Mouse (Mus musculus) MEL (cell line): Measurements from ENCODE around the gene Man2c1. TPM values are rescaled to one million over a fixed set of nuclear protein-coding genes. Genes with fewer than 3 reads are reported as not detected.

Experiments used
- DNase-seq: peaks from one replicate; pipeline ENCODE4 v3.0.0; 2011; ENCODE audit warnings: low read depth, low spot score
- H3K27ac ChIP-seq: 2 replicates; pipeline ENCODE4 v1.5.1; 2012; ENCODE audit warnings: low read depth, mild to moderate bottlenecking, control low read depth, low read length, moderate library complexity; ENCODE audit not compliant: control insufficient read depth
- H3K27me3 ChIP-seq, 2 experiments: fragments of 150-350 bp in 1 of 2; sonication (generic) in 1 of 2; 2 replicates each; pipeline ENCODE4 v1.6.1; 2012; ENCODE audit warnings: low read length in 2 of 2, mild to moderate bottlenecking in 2 of 2, improper control_type of control experiment in 1 of 2, moderate library complexity in 1 of 2; ENCODE audit not compliant: insufficient read depth in 2 of 2, control insufficient read depth in 1 of 2
- H3K36me3 ChIP-seq, 2 experiments: 2 replicates each; pipeline ENCODE4 v1.6.1; 2012 to 2014; ENCODE audit warnings: low read length in 2 of 2, improper control_type of control experiment in 1 of 2, inconsistent platforms in 1 of 2, mild to moderate bottlenecking in 1 of 2; ENCODE audit not compliant: insufficient read depth in 2 of 2, control insufficient read depth in 1 of 2
- H3K4me1 ChIP-seq, 2 experiments: fragments of 150-350 bp in 1 of 2; sonication (generic) in 1 of 2; 2 replicates each; pipeline ENCODE4 v1.6.1; 2012; ENCODE audit warnings: low read length in 2 of 2, improper control_type of control experiment in 1 of 2, mild to moderate bottlenecking in 1 of 2; ENCODE audit not compliant: insufficient read depth in 2 of 2, control insufficient read depth in 1 of 2
- H3K4me3 ChIP-seq, 2 experiments: fragments of 150-350 bp in 1 of 2; sonication (generic) in 1 of 2; 2 replicates each; pipeline ENCODE4 v1.5.1; 2012; ENCODE audit warnings: low read depth in 2 of 2, low read length in 2 of 2, mild to moderate bottlenecking in 2 of 2, moderate library complexity in 2 of 2, control low read depth in 1 of 2, improper control_type of control experiment in 1 of 2; ENCODE audit not compliant: control insufficient read depth in 1 of 2, insufficient read depth in 1 of 2
- H3K79me2 ChIP-seq: 2 replicates; pipeline ENCODE4 v1.6.1; 2012; ENCODE audit warnings: mild to moderate bottlenecking, low read length, moderate library complexity; ENCODE audit not compliant: control insufficient read depth, poor library complexity, insufficient read depth
- H3K9ac ChIP-seq: 2 replicates; pipeline ENCODE4 v1.6.1; 2012; ENCODE audit warnings: low read depth, mild to moderate bottlenecking, control low read depth, low read length, moderate library complexity; ENCODE audit not compliant: control insufficient read depth, poor library complexity, severe bottlenecking
- H3K9me3 ChIP-seq: fragments of 150-350 bp; sonication (generic); replicated peaks from 2 replicates; pipeline ENCODE4 v1.6.1; 2012; ENCODE audit warnings: mild to moderate bottlenecking, low read length, improper control_type of control experiment, moderate library complexity; ENCODE audit not compliant: insufficient read depth
- BHLHE40 ChIP-seq: IDR thresholded peaks from 2 replicates; pipeline ENCODE4 v1.6.1; 2012; ENCODE audit warnings: low read depth, mild to moderate bottlenecking, inconsistent platforms, low read length, improper control_type of control experiment, borderline replicate concordance
- CHD2 ChIP-seq: IDR thresholded peaks from 2 replicates; pipeline ENCODE4 v1.6.1; 2011; ENCODE audit warnings: low read length, improper control_type of control experiment
- E2F4 ChIP-seq: IDR thresholded peaks from 2 replicates; pipeline ENCODE4 v1.6.1; 2011; ENCODE audit warnings: low read depth, low read length, improper control_type of control experiment, borderline replicate concordance
- ELF1 ChIP-seq: IDR thresholded peaks from 2 replicates; pipeline ENCODE4 v1.6.1; 2014; ENCODE audit warnings: low read depth, mild to moderate bottlenecking, inconsistent platforms, low read length, improper control_type of control experiment, moderate library complexity
- EP300 ChIP-seq, 2 experiments: IDR thresholded peaks; 2 replicates each; pipeline ENCODE4 v1.6.1; 2011; ENCODE audit warnings: improper control_type of control experiment in 2 of 2, low read length in 2 of 2, low read depth in 1 of 2, mild to moderate bottlenecking in 1 of 2
- ETS1 ChIP-seq: IDR thresholded peaks from 2 replicates; pipeline ENCODE4 v1.6.1; 2012; ENCODE audit warnings: low read depth, mild to moderate bottlenecking, inconsistent platforms, low read length, improper control_type of control experiment, moderate library complexity
- GABPA ChIP-seq: IDR thresholded peaks from 2 replicates; pipeline ENCODE4 v1.6.1; 2012; ENCODE audit warnings: low read depth, mild to moderate bottlenecking, inconsistent platforms, low read length, improper control_type of control experiment, moderate library complexity
- HCFC1 ChIP-seq: IDR thresholded peaks from 2 replicates; pipeline ENCODE4 v1.6.1; 2012; ENCODE audit warnings: low read depth, mild to moderate bottlenecking, inconsistent platforms, low read length, improper control_type of control experiment, moderate library complexity
- KAT2A ChIP-seq: conservative IDR thresholded peaks from 2 replicates; pipeline ENCODE4 v1.6.1; 2012; ENCODE audit warnings: low read depth, low read length, improper control_type of control experiment, inconsistent platforms
- MAFK ChIP-seq: IDR thresholded peaks from 2 replicates; pipeline ENCODE4 v1.6.1; 2011; ENCODE audit warnings: low read depth, mild to moderate bottlenecking, low read length, improper control_type of control experiment, borderline replicate concordance
- MAX ChIP-seq: IDR thresholded peaks from 2 replicates; pipeline ENCODE4 v1.6.1; 2011; ENCODE audit warnings: low read length, improper control_type of control experiment
- MAZ ChIP-seq: IDR thresholded peaks from 2 replicates; pipeline ENCODE4 v1.6.1; 2012; ENCODE audit warnings: low read depth, mild to moderate bottlenecking, inconsistent platforms, low read length, improper control_type of control experiment
- MEF2A ChIP-seq: IDR thresholded peaks from 2 replicates; pipeline ENCODE4 v1.6.1; 2014; ENCODE audit warnings: low read depth, mild to moderate bottlenecking, inconsistent platforms, low read length, improper control_type of control experiment; ENCODE audit not compliant: poor library complexity, insufficient replicate concordance, severe bottlenecking; ENCODE audit errors: extremely low read depth
- MXI1 ChIP-seq: IDR thresholded peaks from 2 replicates; pipeline ENCODE4 v1.6.1; 2011; ENCODE audit warnings: mild to moderate bottlenecking, low read depth, low read length, improper control_type of control experiment
- MYB ChIP-seq: IDR thresholded peaks from 2 replicates; pipeline ENCODE4 v1.6.1; 2011; ENCODE audit warnings: mild to moderate bottlenecking, low read depth, low read length, improper control_type of control experiment
- MYC ChIP-seq: IDR thresholded peaks from 2 replicates; pipeline ENCODE4 v1.6.1; 2011; ENCODE audit warnings: low read depth, mild to moderate bottlenecking, low read length, improper control_type of control experiment, moderate library complexity
- NELFE ChIP-seq: IDR thresholded peaks from 2 replicates; pipeline ENCODE4 v1.6.1; 2011; ENCODE audit warnings: low read depth, low read length, improper control_type of control experiment
- NRF1 ChIP-seq: IDR thresholded peaks from 2 replicates; pipeline ENCODE4 v1.6.1; 2014; ENCODE audit warnings: low read depth, mild to moderate bottlenecking, inconsistent platforms, low read length, improper control_type of control experiment, moderate library complexity; ENCODE audit not compliant: poor library complexity, insufficient read depth, severe bottlenecking
- POLR2A ChIP-seq, 2 experiments: IDR thresholded peaks; 2 replicates each; pipeline ENCODE4 v1.6.1; 2011 to 2012; ENCODE audit warnings: low read length in 2 of 2, mild to moderate bottlenecking in 2 of 2, control low read depth in 1 of 2, improper control_type of control experiment in 1 of 2, low read depth in 1 of 2, moderate library complexity in 1 of 2; ENCODE audit not compliant: control insufficient read depth in 1 of 2, insufficient read depth in 1 of 2, poor library complexity in 1 of 2
- POLR2AphosphoS2 ChIP-seq: IDR thresholded peaks from 2 replicates; pipeline ENCODE4 v1.6.1; 2011; ENCODE audit warnings: low read length, improper control_type of control experiment
- POLR2AphosphoS5 ChIP-seq: IDR thresholded peaks from 2 replicates; pipeline ENCODE4 v1.6.1; 2012; ENCODE audit warnings: low read depth, borderline replicate concordance, mild to moderate bottlenecking, inconsistent platforms, low read length, moderate library complexity, mixed read lengths
- RAD21 ChIP-seq: IDR thresholded peaks from 2 replicates; pipeline ENCODE4 v1.6.1; 2011; ENCODE audit warnings: mild to moderate bottlenecking, low read depth, low read length, improper control_type of control experiment
- RCOR1 ChIP-seq: IDR thresholded peaks from 2 replicates; pipeline ENCODE4 v1.6.1; 2012; ENCODE audit warnings: low read depth, mild to moderate bottlenecking, inconsistent platforms, low read length, improper control_type of control experiment
- SIN3A ChIP-seq: IDR thresholded peaks from 2 replicates; pipeline ENCODE4 v1.6.1; 2012; ENCODE audit warnings: low read length, improper control_type of control experiment, inconsistent platforms
- SMC3 ChIP-seq: IDR thresholded peaks from 2 replicates; pipeline ENCODE4 v1.6.1; 2011; ENCODE audit warnings: low read depth, low read length, improper control_type of control experiment
- TAL1 ChIP-seq: IDR thresholded peaks from 2 replicates; pipeline ENCODE4 v1.6.1; 2012; ENCODE audit warnings: mild to moderate bottlenecking, inconsistent platforms, low read length, moderate library complexity, mixed read lengths
- TCF12 ChIP-seq: IDR thresholded peaks from 2 replicates; pipeline ENCODE4 v1.6.1; 2014; ENCODE audit warnings: low read depth, mild to moderate bottlenecking, inconsistent platforms, low read length, improper control_type of control experiment, moderate library complexity
- UBTF ChIP-seq: IDR thresholded peaks from 2 replicates; pipeline ENCODE4 v1.6.1; 2012; ENCODE audit warnings: low read depth, mild to moderate bottlenecking, inconsistent platforms, low read length, improper control_type of control experiment, moderate library complexity, borderline replicate concordance; ENCODE audit not compliant: insufficient read depth
- USF2 ChIP-seq, 2 experiments: IDR thresholded peaks; 2 replicates each; pipeline ENCODE4 v1.6.1; 2011 to 2012; ENCODE audit warnings: improper control_type of control experiment in 2 of 2, low read length in 2 of 2, borderline replicate concordance in 1 of 2, inconsistent platforms in 1 of 2, low read depth in 1 of 2, mild to moderate bottlenecking in 1 of 2; ENCODE audit not compliant: insufficient read depth in 1 of 2
- ZC3H11A ChIP-seq: IDR thresholded peaks from 2 replicates; pipeline ENCODE4 v1.6.1; 2012; ENCODE audit warnings: low read depth, mild to moderate bottlenecking, inconsistent platforms, low read length, improper control_type of control experiment
- ZKSCAN1 ChIP-seq: IDR thresholded peaks from 2 replicates; pipeline ENCODE4 v1.6.1; 2012; ENCODE audit warnings: low read depth, mild to moderate bottlenecking, inconsistent platforms, low read length, improper control_type of control experiment, moderate library complexity
- ZMIZ1 ChIP-seq: IDR thresholded peaks from 2 replicates; pipeline ENCODE4 v1.6.1; 2012; ENCODE audit warnings: low read depth, mild to moderate bottlenecking, inconsistent platforms, low read length, improper control_type of control experiment, moderate library complexity
- ZNF384 ChIP-seq: IDR thresholded peaks from 2 replicates; pipeline ENCODE4 v1.6.1; 2012; ENCODE audit warnings: low read depth, mild to moderate bottlenecking, inconsistent platforms, low read length, improper control_type of control experiment
- polyA plus RNA-seq, 2 experiments: library from polyadenylated mRNA; stranded (reverse) in 1 of 2; unstranded in 1 of 2; fragments of >175 nt in 1 of 2; fragments of >200 nt in 1 of 2; gene quantifications; 2 replicates each; pipeline versions ENCODE4 v1.2.1 to v1.2.4; 2012; ENCODE audit warnings: low replicate concordance in 2 of 2, low read depth in 1 of 2; ENCODE audit not compliant: insufficient read length in 2 of 2, insufficient read depth in 1 of 2, missing spikeins in 1 of 2
- total RNA-seq: library from RNA; depleted of rRNA; stranded (reverse); fragments of 300-350 nt; gene quantifications from 2 replicates; pipeline ENCODE4 v1.2.3, GENCODE M21; 2012; rRNA removed

Gene Man2c1
- total RNA-seq (30.5 and 32.2 TPM in 2 replicates), polyA plus RNA-seq (10 to 100 TPM in 1 of 2 experiments, not detected in 1; 73.7 TPM)

DNA sequence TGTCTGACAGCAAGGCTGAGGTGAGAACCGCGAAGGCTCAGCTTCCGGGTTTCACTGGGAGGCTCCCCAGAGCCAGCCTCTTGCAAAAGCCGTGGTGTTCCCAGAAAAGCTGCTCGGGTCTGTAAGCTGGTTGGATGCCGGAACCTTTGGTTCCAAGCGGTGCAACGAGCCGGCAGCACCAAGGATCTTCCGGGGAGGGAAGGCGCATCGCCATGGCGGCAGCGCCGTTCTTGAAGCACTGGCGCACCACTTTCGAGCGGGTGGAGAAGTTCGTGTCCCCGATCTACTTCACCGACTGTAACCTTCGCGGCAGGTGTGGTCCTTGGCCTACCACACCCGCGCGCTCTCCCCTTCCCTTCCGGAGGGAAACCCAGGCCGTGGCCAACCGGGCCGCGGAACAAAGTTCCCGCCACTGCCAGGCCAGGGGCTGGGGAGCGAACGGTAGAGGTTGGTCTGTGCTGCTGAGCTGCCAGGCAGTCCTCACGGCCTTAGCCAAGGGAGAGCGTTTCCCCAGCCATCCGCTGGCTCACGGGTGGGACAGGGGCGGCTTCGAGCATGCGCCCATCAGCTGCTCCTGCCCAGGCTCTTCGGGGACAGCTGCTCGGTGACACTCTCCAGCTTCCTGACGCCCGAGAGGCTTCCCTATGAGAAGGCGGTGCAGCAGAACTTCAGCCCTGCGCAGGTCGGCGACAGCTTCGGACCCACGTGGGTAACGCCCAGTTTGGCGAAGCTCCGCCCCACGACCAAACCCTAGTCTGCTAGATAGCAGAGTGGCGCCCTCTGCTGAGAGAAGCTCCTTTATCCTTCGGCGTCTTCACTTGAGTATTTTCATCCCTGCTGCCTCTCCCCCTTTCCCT lies at the start of gene Man2c1:
TSS of gene Man2c1 (plus strand) at position 114 of the 857 bp plus-strand sequence.
- Histone ChIP-seq H3K4me3 (peak within 1 kb of the TSS; percentile 79 to 95), H3K36me3 (peaks cover 5 to 10% of the 10 kb centered on the region in 2 experiments), H3K79me2 (peaks cover 9% of the 10 kb centered on the region), H3K27ac (peak within 1 kb of the TSS; percentile 98), H3K4me1 (peaks cover 0 to 7% of the 10 kb centered on the region in 2 experiments; a peak in 3 of 4 replicates), H3K27me3 (no peaks in the 10 kb centered on the region), H3K9me3 (no peaks in the 10 kb centered on the region), H3K9ac (peak within 1 kb of the TSS; percentile 97)
- DNase-seq: peak; percentile 98
- TF ChIP-seq ZC3H11A (peak; percentile 68), GABPA (no peak), KAT2A (no peak; the same call in 1 of the 2 replicates), BHLHE40 (no peak), RCOR1 (peak; percentile 17; the same call in 1 of the 2 replicates), ZNF384 (no peak), SMC3 (peak; percentile 89), SIN3A (peak; percentile 78), MYC (peak; percentile 52; the same call in 1 of the 2 replicates), NELFE (peak; percentile 91), POLR2A (IDR thresholded peaks at IDR 0.05; ENCODE audit: control insufficient read depth in 1 of 2, insufficient read depth in 1 of 2, low read depth in 1 of 2, low read length in 2 of 2, poor library complexity in 1 of 2) (peak; percentile 49 to 87; a peak in 3 of 4 replicates), MEF2A (no peak; the same call in 1 of the 2 replicates), ETS1 (peak; percentile 32; the same call in 1 of the 2 replicates), TCF12 (peak; percentile 59), POLR2AphosphoS5 (peak; percentile 7; the same call in 1 of the 2 replicates), MAX (peak; percentile 88), MAFK (no peak), ZKSCAN1 (peak; percentile 45; the same call in 1 of the 2 replicates), ELF1 (peak; percentile 96), NRF1 (peak; percentile 79), USF2 (IDR thresholded peaks at IDR 0.05; ENCODE audit: borderline replicate concordance in 1 of 2, insufficient read depth in 1 of 2, low read depth in 1 of 2, low read length in 2 of 2) (0 out of 4 replicates have a peak, but pooled peaks of 1 of the 2 experiments have one; percentile 18), TAL1 (no peak), HCFC1 (peak; percentile 88), MYB (no peak; the same call in 1 of the 2 replicates), RAD21 (peak; percentile 64), UBTF (peak; percentile 94; the same call in 1 of the 2 replicates), CHD2 (no peak), POLR2AphosphoS2 (peak; percentile 95), EP300 (IDR thresholded peaks at IDR 0.05; ENCODE audit: low read depth in 1 of 2, low read length in 2 of 2) (peak in 1 of 2 experiments; percentile 12; a peak in 1 of 4 replicates), E2F4 (peak; percentile 78; the same call in 1 of the 2 replicates), MAZ (peak; percentile 75), ZMIZ1 (peak; percentile 82), MXI1 (peak; percentile 97)
